Mouse (Mus musculus) right cerebral cortex, adult 18-20 months (tissue): ENCODE data around the gene Cnnm1.

Experiments used
- DNase-seq: peaks from one replicate; pipeline ENCODE4 v3.0.0; 2022; ENCODE audit warnings: mixed read lengths

Gene Cnnm1

GRCm38 (mm10) chr19:43546337-43547117 lies 106.3 kb downstream of the Cnnm1 start:
- no peak for DNase-seq
